Mouse (Mus musculus) liver, embryonic 11.5 days (tissue): ENCODE measurements around the gene Exoc4. TPM values are rescaled to one million over a fixed set of nuclear protein-coding genes. Genes with fewer than 3 reads are reported as not detected.

ENCODE experiments used
- ATAC-seq: fragments of 200-750 bp; cut with Nextera tagmentation; replicated peaks from 2 replicates; pipeline ENCODE4 v1.8.0; 2017; ENCODE audit warnings: moderate number of reproducible peaks, mild to moderate bottlenecking, moderate TSS enrichment, moderate library complexity; ENCODE audit not compliant: low FRiP score
- DNase-seq: peaks from one replicate; pipeline ENCODE4 v3.0.0-alpha.2; 2017; ENCODE audit warnings: low spot score
- H3K27ac ChIP-seq: fragments of 300-500 bp; sonication (generic); 2 replicates; pipeline ENCODE4 v1.5.1; 2014; ENCODE audit warnings: mild to moderate bottlenecking, low read depth, low read length, control low read depth
- H3K27me3 ChIP-seq: fragments of 300-500 bp; sonication (generic); replicated peaks from 2 replicates; pipeline ENCODE4 v1.6.1; 2014; ENCODE audit warnings: low read length, mixed read lengths; ENCODE audit not compliant: control insufficient read depth, insufficient read depth
- H3K36me3 ChIP-seq: fragments of 300-500 bp; sonication (generic); 2 replicates; pipeline ENCODE4 v1.6.1; 2014; ENCODE audit warnings: mild to moderate bottlenecking, low read length, moderate library complexity, mixed read lengths; ENCODE audit not compliant: control insufficient read depth, insufficient read depth
- H3K4me1 ChIP-seq: fragments of 300-500 bp; sonication (generic); replicated peaks from 2 replicates; pipeline ENCODE4 v1.6.1; 2014; ENCODE audit warnings: low read length, mixed read lengths; ENCODE audit not compliant: control insufficient read depth, insufficient read depth
- H3K4me2 ChIP-seq: fragments of 300-500 bp; sonication (generic); 2 replicates; pipeline ENCODE4 v1.6.1; 2014; ENCODE audit warnings: mild to moderate bottlenecking, control low read depth, moderate library complexity
- H3K4me3 ChIP-seq: fragments of 300-500 bp; sonication (generic); 2 replicates; pipeline ENCODE4 v1.5.1; 2014; ENCODE audit warnings: low read depth, low read length, control low read depth
- H3K9ac ChIP-seq: fragments of 300-500 bp; sonication (generic); 2 replicates; pipeline ENCODE4 v1.6.1; 2014; ENCODE audit warnings: low read depth, low read length, control low read depth
- H3K9me3 ChIP-seq: fragments of 300-500 bp; sonication (generic); 2 replicates; pipeline ENCODE4 v1.6.1; 2016; ENCODE audit warnings: low read length, inconsistent platforms, mixed read lengths; ENCODE audit not compliant: control insufficient read depth
- WGBS: fragments of 180-500 bp; shearing (Covaris S2); extraction: QIAGEN DNeasy Blood & Tissue Kit; methylation state at CpG from one replicate; pipeline ENCODE4 v1.1.7; 2014; 5-methylcytosine and 5-hydroxymethylcytosine counted together
- polyA plus RNA-seq: library from polyadenylated mRNA; unstranded; fragments of >200 nt; fragmentation: Nextera tagmentation; extraction: Ambion mirVana; gene quantifications from 2 replicates; pipeline ENCODE4 v1.2.1, GENCODE M21; 2014

Gene Exoc4
- polyA plus RNA-seq, 1 experiment from 2014 or later, result 20.9 TPM

- no peak for ATAC-seq
- H3K27ac ChIP-seq, result no peak overlapping the region
- no peak overlapping the region for H3K9ac ChIP-seq
- no peak overlapping the region for H3K4me3 ChIP-seq
- H3K4me2 ChIP-seq, result no peak overlapping the region
- no peaks in the 10 kb centered on the region for H3K9me3 ChIP-seq
- no peak for DNase-seq
- WGBS, result 80% methylated on average over 4 of the region's 4 CpGs
- no peaks in the 10 kb centered on the region for H3K27me3 ChIP-seq
- peaks cover 11% of the 10 kb centered on the region for H3K4me1 ChIP-seq
- 0 out of 2 replicates have a peak, but pooled peaks cover 2% of the 10 kb centered on the region for H3K36me3 ChIP-seq
Observed at GRCm38 (mm10) chr6:33256638-33257037, 7.8 kb downstream of the Exoc4 start.

- no peak for ATAC-seq
- DNase-seq, result no peak
- 84% methylated on average over 5 of the region's 5 CpGs for WGBS
Observed at GRCm38 (mm10) chr6:33257076-33257789, 8.3 kb downstream of the Exoc4 start.

GRCm38 (mm10) chr6:33259926-33260325, 11.0 kb downstream of the Exoc4 start:
- Histone ChIP-seq H3K9ac (no peak overlapping the region), H3K9me3 (no peaks in the 10 kb centered on the region), H3K27ac (no peak overlapping the region), H3K4me1 (peaks cover 19% of the 10 kb centered on the region), H3K36me3 (0 out of 2 replicates have a peak, but pooled peaks cover 2% of the 10 kb centered on the region), H3K27me3 (no peaks in the 10 kb centered on the region), H3K4me2 (no peak overlapping the region), H3K4me3 (no peak overlapping the region)
- ATAC-seq, result 0 out of 2 replicates have a peak, but pooled peaks have one; percentile 45
- no peak for DNase-seq
- 52% methylated on average over 5 of the region's 5 CpGs for WGBS

More at GRCm38 (mm10) chr6:33257076-33257789, 8.3 kb downstream of the Exoc4 start:
- Histone ChIP-seq H3K4me2 (no peak overlapping the region), H3K27me3 (no peaks in the 10 kb centered on the region), H3K4me3 (no peak overlapping the region), H3K4me1 (peaks cover 11% of the 10 kb centered on the region), H3K9me3 (no peaks in the 10 kb centered on the region), H3K36me3 (0 out of 2 replicates have a peak, but pooled peaks cover 2% of the 10 kb centered on the region), H3K9ac (no peak overlapping the region), H3K27ac (no peak overlapping the region)

GRCm38 (mm10) chr6:33261606-33262005, 12.7 kb downstream of the Exoc4 start:
- H3K4me1 ChIP-seq, result peaks cover 19% of the 10 kb centered on the region
- no peak overlapping the region for H3K9ac ChIP-seq
- peaks cover 2% of the 10 kb centered on the region; the same call in 1 of the 2 replicates for H3K36me3 ChIP-seq
- H3K4me3 ChIP-seq, result no peak overlapping the region
- no peak overlapping the region for H3K4me2 ChIP-seq
- ATAC-seq, result no peak
- no peak overlapping the region for H3K27ac ChIP-seq
- WGBS, result 72% methylated on average over 3 of the region's 3 CpGs
- H3K9me3 ChIP-seq, result no peaks in the 10 kb centered on the region
- DNase-seq, result no peak
- H3K27me3 ChIP-seq, result no peaks in the 10 kb centered on the region

DNA sequence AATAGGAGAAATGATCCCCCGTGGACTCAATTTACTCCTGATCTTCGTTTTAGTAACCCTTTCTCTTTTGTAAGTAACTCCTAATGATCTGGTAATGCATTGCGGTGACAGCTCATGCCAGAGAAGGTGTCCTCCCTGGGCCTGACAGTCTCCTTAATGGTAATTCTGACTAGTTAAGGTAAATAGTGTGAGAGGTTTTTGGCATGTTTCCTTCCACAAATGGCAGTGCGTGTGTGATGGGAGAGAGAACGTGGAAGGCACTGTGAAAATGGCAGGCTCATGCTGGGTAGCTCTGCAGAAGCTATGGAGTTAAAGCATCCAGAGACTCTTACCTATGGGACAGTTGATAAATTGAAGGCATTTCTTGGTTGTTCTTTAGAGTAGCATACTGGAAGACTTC, 15.1 kb downstream of the Exoc4 start:
- H3K9ac ChIP-seq, result no peak overlapping the region
- H3K36me3 ChIP-seq, result peaks cover 2% of the 10 kb centered on the region; the same call in 1 of the 2 replicates
- H3K4me3 ChIP-seq, result no peak overlapping the region
- H3K27me3 ChIP-seq, result no peaks in the 10 kb centered on the region
- no peak for ATAC-seq
- peaks cover 19% of the 10 kb centered on the region for H3K4me1 ChIP-seq
- H3K4me2 ChIP-seq, result no peak overlapping the region
- no peak for DNase-seq
- H3K9me3 ChIP-seq, result no peaks in the 10 kb centered on the region
- no peak overlapping the region for H3K27ac ChIP-seq
- 79% methylated on average over 5 of the region's 5 CpGs for WGBS

DNA sequence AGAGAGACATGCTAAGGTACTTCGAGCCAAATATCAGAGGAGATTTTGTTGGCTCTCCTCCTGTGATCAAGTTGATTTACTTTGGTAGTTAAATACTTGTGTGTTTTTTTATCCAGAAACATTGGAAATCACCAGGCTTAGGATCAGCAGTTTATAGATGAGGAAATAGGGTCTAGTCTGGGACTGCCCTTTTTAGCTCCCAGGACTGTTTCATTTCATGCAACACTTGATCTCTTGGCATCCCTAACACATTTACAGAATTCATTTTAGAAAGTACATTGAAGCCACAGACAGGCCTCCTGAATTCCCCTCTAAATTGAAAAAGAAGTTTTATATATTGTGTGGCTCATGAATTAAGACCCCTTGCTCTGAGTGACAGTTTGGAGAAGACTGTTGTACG, 15.5 kb downstream of the Exoc4 start:
- Histone ChIP-seq H3K9me3 (no peaks in the 10 kb centered on the region), H3K9ac (no peak overlapping the region), H3K4me2 (no peak overlapping the region), H3K27ac (no peak overlapping the region), H3K4me3 (no peak overlapping the region), H3K4me1 (peaks cover 19% of the 10 kb centered on the region), H3K36me3 (peaks cover 2% of the 10 kb centered on the region; the same call in 1 of the 2 replicates), H3K27me3 (no peaks in the 10 kb centered on the region)
- WGBS, result 83% methylated on average over 2 of the region's 2 CpGs
- ATAC-seq, result no peak
- DNase-seq, result no peak

DNA sequence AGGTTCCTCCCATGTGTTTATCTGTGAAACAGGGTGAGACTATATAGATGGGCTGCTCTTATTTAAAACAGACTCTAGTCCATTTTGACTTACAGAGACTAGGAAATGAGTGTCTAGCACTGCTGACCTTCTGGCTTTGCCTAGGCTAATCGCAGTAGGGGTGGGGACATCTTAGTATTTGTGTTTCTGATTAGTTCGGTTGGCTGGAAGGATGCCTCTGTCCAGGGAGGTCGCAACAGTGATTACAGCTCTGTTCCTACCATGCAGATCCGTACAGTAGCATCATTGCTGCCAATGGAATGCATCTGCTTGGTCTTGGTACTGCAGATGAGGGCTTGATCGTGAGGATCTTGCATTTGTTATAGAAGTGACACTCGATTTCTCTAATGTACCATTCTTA, 18.7 kb downstream of the Exoc4 start:
- Histone ChIP-seq H3K9me3 (no peaks in the 10 kb centered on the region), H3K4me2 (no peak overlapping the region), H3K27me3 (no peaks in the 10 kb centered on the region), H3K27ac (no peak overlapping the region), H3K4me3 (no peak overlapping the region), H3K4me1 (peaks cover 8% of the 10 kb centered on the region), H3K36me3 (peaks cover 2% of the 10 kb centered on the region; the same call in 1 of the 2 replicates), H3K9ac (no peak overlapping the region)
- ATAC-seq (no peak), DNase-seq (no peak)
- 84% methylated on average over 6 of the region's 6 CpGs for WGBS

- DNase-seq (no peak), ATAC-seq (no peak)
- no peak overlapping the region for H3K9ac ChIP-seq
- no peaks in the 10 kb centered on the region for H3K27me3 ChIP-seq
- H3K4me3 ChIP-seq, result no peak overlapping the region
- H3K4me1 ChIP-seq, result no peaks in the 10 kb centered on the region
- H3K36me3 ChIP-seq, result no peaks in the 10 kb centered on the region
- 87% methylated on average over 3 of the region's 3 CpGs for WGBS
- H3K27ac ChIP-seq, result no peak overlapping the region
- H3K4me2 ChIP-seq, result no peak overlapping the region
- no peaks in the 10 kb centered on the region for H3K9me3 ChIP-seq
Observed at GRCm38 (mm10) chr6:33283523-33283922, 34.6 kb downstream of the Exoc4 start.

GRCm38 (mm10) chr6:33283936-33284335, 35.1 kb downstream of the Exoc4 start:
- no peak overlapping the region for H3K27ac ChIP-seq
- H3K36me3 ChIP-seq, result no peaks in the 10 kb centered on the region
- no peaks in the 10 kb centered on the region for H3K4me1 ChIP-seq
- no peak overlapping the region for H3K4me2 ChIP-seq
- H3K9me3 ChIP-seq, result no peaks in the 10 kb centered on the region
- 81% methylated on average over 4 of the region's 4 CpGs for WGBS
- ATAC-seq (no peak), DNase-seq (no peak)
- H3K4me3 ChIP-seq, result no peak overlapping the region
- no peaks in the 10 kb centered on the region for H3K27me3 ChIP-seq
- H3K9ac ChIP-seq, result no peak overlapping the region
